Comparison of ENCODE assay signal across 26 mouse cellular contexts in genomic region chr13:109806193-109806966, GRCm38 (mm10).
DNase-seq lines count a peak whose midpoint lies in the region; ATAC-seq and TF ChIP-seq lines count a peak whose summit lies in the region.
"Had no signal": no experiment of that assay in that cellular context is flagged by ENCODE, and none has a peak within 500 bp of the region (broad histone marks: within the 10 kb centered on the region; RNA-seq: fewer than 3 reads in every experiment).

No protein-coding gene starts in this region.

- H3K9me3 ChIP-seq in hindbrain, embryonic 13.5 days: no peaks in the 10 kb centered on the region
- H3K9me3 ChIP-seq in hindbrain, postnatal 0 days (ENCODE audit: low read length): no peaks in the 10 kb centered on the region
- no peaks in the 10 kb centered on the region for H3K9me3 ChIP-seq in intestine, embryonic 15.5 days
- H3K9me3 ChIP-seq in liver, embryonic 15.5 days (replicated peaks): no peaks in the 10 kb centered on the region
- no peaks in the 10 kb centered on the region for H3K9me3 ChIP-seq in kidney, embryonic 14.5 days (ENCODE audit: control insufficient read depth, low read length)
- H3K9me3 ChIP-seq: forebrain, embryonic 10.5 days; forebrain, embryonic 15.5 days; heart, embryonic 12.5 days; lung, embryonic 15.5 days; midbrain, embryonic 10.5 days; midbrain, embryonic 15.5 days had no signal

- H3K4me1 ChIP-seq in hindbrain, embryonic 13.5 days (replicated peaks): peaks cover 11% of the 10 kb centered on the region; the same call in 1 of the 2 replicates
- no peaks in the 10 kb centered on the region for H3K4me1 ChIP-seq in hindbrain, postnatal 0 days (ENCODE audit: insufficient read depth, low read length)
- peaks cover 13% of the 10 kb centered on the region; the same call in 1 of the 2 replicates for H3K4me1 ChIP-seq in intestine, embryonic 15.5 days (replicated peaks)
- H3K4me1 ChIP-seq in liver, embryonic 15.5 days (replicated peaks): peaks cover 35% of the 10 kb centered on the region
- H3K4me1 ChIP-seq in kidney, embryonic 14.5 days (ENCODE audit: control insufficient read depth, insufficient read depth, low read length): no peaks in the 10 kb centered on the region
- H3K4me1 ChIP-seq: forebrain, embryonic 15.5 days; midbrain, embryonic 10.5 days had no signal

- H3K4me3 ChIP-seq in hindbrain, embryonic 13.5 days: no peak overlapping the region
- H3K4me3 ChIP-seq in hindbrain, postnatal 0 days (ENCODE audit: low read length): no peak overlapping the region
- H3K4me3 ChIP-seq in intestine, embryonic 15.5 days (replicated peaks): no peak overlapping the region
- no peak overlapping the region for H3K4me3 ChIP-seq in liver, embryonic 15.5 days (replicated peaks)
- no peak overlapping the region for H3K4me3 ChIP-seq in kidney, embryonic 14.5 days (ENCODE audit: low read length)
- H3K4me3 ChIP-seq: forebrain, embryonic 10.5 days; forebrain, embryonic 15.5 days; heart, adult 2 months; heart, embryonic 12.5 days; lung, embryonic 15.5 days; midbrain, embryonic 10.5 days; midbrain, embryonic 15.5 days had no signal

- H3K36me3 ChIP-seq in hindbrain, embryonic 13.5 days: no peaks in the 10 kb centered on the region
- no peaks in the 10 kb centered on the region for H3K36me3 ChIP-seq in hindbrain, postnatal 0 days (ENCODE audit: insufficient read depth, low read length)
- H3K36me3 ChIP-seq in intestine, embryonic 15.5 days: no peaks in the 10 kb centered on the region
- H3K36me3 ChIP-seq in liver, embryonic 15.5 days (replicated peaks): no peaks in the 10 kb centered on the region
- no peaks in the 10 kb centered on the region for H3K36me3 ChIP-seq in kidney, embryonic 14.5 days (ENCODE audit: control insufficient read depth, insufficient read depth, low read length)
- H3K36me3 ChIP-seq: forebrain, embryonic 10.5 days; forebrain, embryonic 15.5 days; heart, embryonic 12.5 days; lung, embryonic 15.5 days; midbrain, embryonic 10.5 days; midbrain, embryonic 15.5 days had no signal

- ATAC-seq in hindbrain, embryonic 13.5 days (ENCODE audit: low FRiP score): no peak
- no peak for ATAC-seq in hindbrain, postnatal 0 days
- ATAC-seq in intestine, embryonic 15.5 days: peak; percentile 63
- ATAC-seq in liver, embryonic 15.5 days (ENCODE audit: insufficient read depth): no peak
- ATAC-seq in kidney, embryonic 14.5 days (ENCODE audit: low FRiP score, low TSS enrichment): no peak
- ATAC-seq: activated CD4-positive, CD25-positive, alpha-beta regulatory T cell, adult 4 months; CD4-positive, CD25-positive, alpha-beta regulatory T cell, adult 4 months; forebrain, embryonic 15.5 days; midbrain, embryonic 15.5 days had no signal

- no peak for TF ChIP-seq CTCF in hindbrain, postnatal 0 days (IDR thresholded peaks at IDR 0.05; ENCODE audit: low read depth)

- H3K27ac ChIP-seq in hindbrain, embryonic 13.5 days: peak overlapping the region; percentile 12; the same call in 1 of the 2 replicates
- no peak overlapping the region for H3K27ac ChIP-seq in hindbrain, postnatal 0 days
- no peak overlapping the region for H3K27ac ChIP-seq in intestine, embryonic 15.5 days
- peak overlapping the region; percentile 19; the same call in 1 of the 2 replicates for H3K27ac ChIP-seq in liver, embryonic 15.5 days (replicated peaks)
- no peak overlapping the region for H3K27ac ChIP-seq in kidney, embryonic 14.5 days (ENCODE audit: low read depth, low read length)
- H3K27ac ChIP-seq: forebrain, embryonic 10.5 days; forebrain, embryonic 15.5 days; heart, adult 2 months; kidney, postnatal 0 days; lung, embryonic 15.5 days; midbrain, embryonic 10.5 days; midbrain, embryonic 15.5 days had no signal

- 87% methylated on average over 5 of the region's 5 CpGs for WGBS in hindbrain, embryonic 13.5 days
- 79% methylated on average over 5 of the region's 5 CpGs for WGBS in hindbrain, postnatal 0 days
- WGBS in intestine, embryonic 15.5 days: 88% methylated on average over 5 of the region's 5 CpGs
- 77% methylated on average over 5 of the region's 5 CpGs for WGBS in liver, embryonic 15.5 days (ENCODE audit: insufficient replicate concordance)
- WGBS in kidney, embryonic 14.5 days: 83% methylated on average over 5 of the region's 5 CpGs

- DNase-seq in hindbrain, postnatal 0 days (ENCODE audit: low spot score): no peak
- peak; percentile 25 for DNase-seq in R1 (ENCODE audit: low read depth, low spot score)
- no peak for DNase-seq in left cerebral cortex, postnatal 14 days (ENCODE audit: low spot score in 2 of 2)
- DNase-seq: adrenal gland, adult 2 months; cerebellum, adult 8-10 months; cerebellum, postnatal 25 days; gastrocnemius, postnatal 36 days; heart, adult 2 months; kidney, adult 2 months; kidney, postnatal 4 days; layer of hippocampus, postnatal 36 days; thymus, adult 2 months; thymus, postnatal 36 days had no signal

- H3K4me2 ChIP-seq in hindbrain, embryonic 13.5 days: no peak overlapping the region
- no peak overlapping the region for H3K4me2 ChIP-seq in hindbrain, postnatal 0 days (ENCODE audit: low read depth, low read length)
- no peak overlapping the region for H3K4me2 ChIP-seq in intestine, embryonic 15.5 days (replicated peaks)
- H3K4me2 ChIP-seq in liver, embryonic 15.5 days: no peak overlapping the region
- H3K4me2 ChIP-seq in kidney, embryonic 14.5 days (replicated peaks; ENCODE audit: low read depth, low read length): no peak overlapping the region
- H3K4me2 ChIP-seq: forebrain, embryonic 15.5 days; heart, embryonic 12.5 days; lung, embryonic 15.5 days; midbrain, embryonic 15.5 days had no signal

- intact Hi-C loops in left cerebral cortex, postnatal 14 days (cut with DNase I): no loop called here

- no peaks in the 10 kb centered on the region for H3K27me3 ChIP-seq in hindbrain, embryonic 13.5 days
- no peaks in the 10 kb centered on the region for H3K27me3 ChIP-seq in hindbrain, postnatal 0 days (ENCODE audit: insufficient read depth, low read length)
- no peaks in the 10 kb centered on the region for H3K27me3 ChIP-seq in intestine, embryonic 15.5 days (replicated peaks)
- H3K27me3 ChIP-seq in liver, embryonic 15.5 days: no peaks in the 10 kb centered on the region
- H3K27me3 ChIP-seq in kidney, embryonic 14.5 days (ENCODE audit: control insufficient read depth, insufficient read depth, low read length): no peaks in the 10 kb centered on the region
- H3K27me3 ChIP-seq: forebrain, embryonic 15.5 days; heart, embryonic 12.5 days; lung, embryonic 15.5 days; midbrain, embryonic 15.5 days had no signal

- no peak overlapping the region for H3K9ac ChIP-seq in hindbrain, embryonic 13.5 days
- H3K9ac ChIP-seq in hindbrain, postnatal 0 days (replicated peaks; ENCODE audit: low read length): no peak overlapping the region
- no peak overlapping the region for H3K9ac ChIP-seq in intestine, embryonic 15.5 days
- no peak overlapping the region for H3K9ac ChIP-seq in liver, embryonic 15.5 days
- H3K9ac ChIP-seq in kidney, embryonic 14.5 days (ENCODE audit: low read depth, low read length): no peak overlapping the region
- H3K9ac ChIP-seq: forebrain, embryonic 15.5 days; heart, embryonic 12.5 days; lung, embryonic 15.5 days; midbrain, embryonic 15.5 days had no signal

Comparison
In these comparisons a context has a peak if more than half of its experiments do, and no peak if none do; other contexts are left out.
1. H3K27ac ChIP-seq: peak in hindbrain, embryonic 13.5 days (single experiment) and liver, embryonic 15.5 days (single experiment); none in hindbrain, postnatal 0 days (single experiment), intestine, embryonic 15.5 days (single experiment) and kidney, embryonic 14.5 days (single experiment).